Mouse (Mus musculus) stomach, postnatal 0 days (tissue): ENCODE data around the gene D430042O09Rik. TPM values are rescaled to one million over a fixed set of nuclear protein-coding genes. Genes with fewer than 3 reads are reported as not detected.

Experiments used
- ATAC-seq: fragments of 200-750 bp; cut with Nextera tagmentation; 2 replicates; pipeline ENCODE4 v1.8.0; 2017; ENCODE audit not compliant: low FRiP score, low TSS enrichment
- DNase-seq: peaks from one replicate; pipeline ENCODE4 v3.0.0-alpha.2; 2016; ENCODE audit warnings: low spot score
- H3K27ac ChIP-seq: fragments of 300-500 bp; sonication (generic); replicated peaks from 2 replicates; pipeline ENCODE4 v1.5.1; 2014; ENCODE audit warnings: mild to moderate bottlenecking, control low read depth
- H3K27me3 ChIP-seq: fragments of 300-500 bp; sonication (generic); 2 replicates; pipeline ENCODE4 v1.6.1; 2014; ENCODE audit warnings: low read length; ENCODE audit not compliant: control insufficient read depth, insufficient read depth
- H3K36me3 ChIP-seq: fragments of 300-500 bp; sonication (generic); 2 replicates; pipeline ENCODE4 v1.6.1; 2014; ENCODE audit warnings: low read length, mixed read lengths; ENCODE audit not compliant: control insufficient read depth, insufficient read depth
- H3K4me1 ChIP-seq: fragments of 300-500 bp; sonication (generic); replicated peaks from 2 replicates; pipeline ENCODE4 v1.6.1; 2014; ENCODE audit warnings: antibody characterized with exemption; ENCODE audit not compliant: control insufficient read depth, insufficient read depth
- H3K4me2 ChIP-seq: fragments of 300-500 bp; sonication (generic); replicated peaks from 2 replicates; pipeline ENCODE4 v1.6.1; 2014; ENCODE audit warnings: low read depth, mild to moderate bottlenecking, control low read depth, moderate library complexity
- H3K4me3 ChIP-seq: fragments of 300-500 bp; sonication (generic); 2 replicates; pipeline ENCODE4 v1.5.1; 2014; ENCODE audit warnings: low read depth, low read length, control low read depth
- H3K9ac ChIP-seq: fragments of 300-500 bp; sonication (generic); 2 replicates; pipeline ENCODE4 v1.6.1; 2014; ENCODE audit warnings: mild to moderate bottlenecking, low read length, control low read depth, mixed read lengths
- H3K9me3 ChIP-seq: fragments of 300-500 bp; sonication (generic); 2 replicates; pipeline ENCODE4 v1.6.1; 2016; ENCODE audit warnings: low read length; ENCODE audit not compliant: control insufficient read depth
- CTCF ChIP-seq: IDR thresholded peaks from 2 replicates; pipeline ENCODE4 v1.5.1; 2016; ENCODE audit warnings: antibody characterized with exemption, low read depth, mild to moderate bottlenecking, moderate library complexity
- EP300 ChIP-seq: optimal IDR thresholded peaks from 2 replicates; pipeline ENCODE3; 2016; ENCODE audit warnings: antibody characterized with exemption
- WGBS: fragments of 180-500 bp; shearing (Covaris S2); extraction: QIAGEN DNeasy Blood & Tissue Kit; methylation state at CpG from one replicate; pipeline ENCODE4 v1.1.7; 2014; 5-methylcytosine and 5-hydroxymethylcytosine counted together
- polyA plus RNA-seq: library from polyadenylated mRNA; unstranded; fragments of >200 nt; fragmentation: Nextera tagmentation; extraction: Ambion mirVana; gene quantifications from 2 replicates; pipeline ENCODE4 v1.2.1, GENCODE M21; 2015

D430042O09Rik gene
- polyA plus RNA-seq, 1 experiment from 2014 or later = 2.1 TPM

GRCm38 (mm10) chr7:125756806-125757205 is 49.1 kb downstream of the D430042O09Rik start:
- DNase-seq (no peak), ATAC-seq (peak; percentile 66)
- Histone ChIP-seq H3K36me3 (no peaks in the 10 kb centered on the region), H3K9ac (no peak overlapping the region), H3K27me3 (no peaks in the 10 kb centered on the region), H3K27ac (no peak overlapping the region), H3K4me1 (0 out of 2 replicates have a peak, but pooled peaks cover 3% of the 10 kb centered on the region), H3K4me2 (no peak overlapping the region), H3K9me3 (no peaks in the 10 kb centered on the region), H3K4me3 (no peak overlapping the region)
- 28% methylated on average over 6 of the region's 6 CpGs for WGBS
- TF ChIP-seq EP300 = no peak
- no peak for TF ChIP-seq CTCF

GRCm38 (mm10) chr7:125757896-125758623 is 50.4 kb downstream of the D430042O09Rik start:
- H3K9me3 ChIP-seq = no peaks in the 10 kb centered on the region
- no peaks in the 10 kb centered on the region for H3K27me3 ChIP-seq
- no peak for DNase-seq
- 0 out of 2 replicates have a peak, but pooled peaks cover 3% of the 10 kb centered on the region for H3K4me1 ChIP-seq
- no peaks in the 10 kb centered on the region for H3K36me3 ChIP-seq
- no peak overlapping the region for H3K27ac ChIP-seq
- WGBS = 57% methylated on average over 6 of the region's 6 CpGs
- no peak overlapping the region for H3K9ac ChIP-seq
- ATAC-seq = no peak
- no peak overlapping the region for H3K4me3 ChIP-seq
- TF ChIP-seq CTCF = no peak
- no peak overlapping the region for H3K4me2 ChIP-seq

DNA sequence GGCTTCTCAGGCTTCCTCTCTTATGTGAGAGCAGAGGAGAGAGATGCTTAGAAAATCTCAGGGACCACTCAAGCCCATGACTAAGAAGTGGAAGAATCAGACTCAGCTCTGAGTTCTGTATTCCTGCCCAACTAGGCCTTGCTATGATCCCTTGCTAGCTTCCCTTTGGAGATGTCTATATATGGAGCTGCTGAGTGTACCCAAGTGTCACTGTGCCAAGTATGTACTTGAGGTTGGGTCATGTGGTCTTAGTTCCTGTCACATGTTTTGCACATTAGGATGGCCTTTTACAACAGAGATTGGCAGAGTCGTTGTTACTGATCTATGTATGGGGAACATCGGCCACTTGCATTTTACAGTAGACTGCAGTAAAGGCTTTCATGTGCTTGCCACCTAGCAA is 54.6 kb downstream of the D430042O09Rik start:
- no peak for TF ChIP-seq CTCF
- no peak for TF ChIP-seq EP300
- Histone ChIP-seq H3K9ac (no peak overlapping the region), H3K4me3 (no peak overlapping the region), H3K4me1 (no peaks in the 10 kb centered on the region), H3K27me3 (no peaks in the 10 kb centered on the region), H3K9me3 (no peaks in the 10 kb centered on the region), H3K4me2 (no peak overlapping the region), H3K27ac (no peak overlapping the region), H3K36me3 (no peaks in the 10 kb centered on the region; the same call in 1 of the 2 replicates)
- ATAC-seq (no peak), DNase-seq (no peak)
- 90% methylated on average over 2 of the region's 2 CpGs for WGBS

DNA sequence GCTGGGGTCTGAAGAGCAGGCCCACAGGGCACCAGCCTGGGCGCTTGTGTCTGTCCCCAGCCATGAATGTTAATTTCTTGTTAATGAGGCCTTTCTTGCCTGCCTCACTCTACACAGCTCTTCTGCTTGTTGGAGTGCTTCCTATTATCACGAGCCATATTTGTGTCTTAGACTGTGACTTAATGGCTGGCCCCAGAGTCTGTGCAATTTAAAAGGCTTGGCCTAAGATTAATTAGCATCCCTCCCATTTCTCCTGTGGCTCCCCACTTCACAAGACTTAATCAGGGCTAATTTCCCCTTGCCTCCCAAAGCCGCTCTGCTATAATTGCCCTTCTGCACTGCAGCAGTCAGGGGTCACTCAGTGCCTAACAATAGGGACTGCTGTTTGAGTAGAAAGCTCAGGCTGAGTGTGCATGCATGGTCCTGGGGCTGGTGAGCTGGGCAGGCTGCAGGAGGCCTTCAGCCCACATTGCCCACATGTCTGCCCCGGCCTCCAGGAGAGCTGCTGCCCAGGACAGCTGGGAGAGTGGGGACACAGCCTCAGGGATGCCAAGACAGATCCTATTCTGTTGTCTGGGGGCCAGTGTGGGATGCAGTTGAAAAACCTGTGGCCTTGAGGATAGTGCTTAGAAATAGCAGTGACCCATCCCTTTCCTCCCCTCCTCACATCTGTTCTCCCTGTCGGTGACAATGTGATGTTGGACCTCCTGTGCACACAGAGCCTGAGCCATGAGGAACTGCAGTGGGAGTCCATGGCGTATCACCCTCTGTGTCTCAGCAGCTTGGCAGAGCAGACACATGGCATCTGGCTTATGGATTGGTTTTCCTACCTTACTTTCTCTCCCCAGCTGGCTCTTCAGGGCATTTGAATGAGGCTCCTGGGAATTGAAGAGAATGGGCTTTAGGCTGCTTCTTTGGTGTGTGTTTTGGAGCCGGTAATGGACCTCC is 55.5 kb downstream of the D430042O09Rik start:
- Histone ChIP-seq H3K36me3 (no peaks in the 10 kb centered on the region; the same call in 1 of the 2 replicates), H3K4me1 (0 out of 2 replicates have a peak, but pooled peaks cover 2% of the 10 kb centered on the region), H3K9me3 (no peaks in the 10 kb centered on the region), H3K27ac (no peak overlapping the region), H3K4me2 (no peak overlapping the region), H3K4me3 (no peak overlapping the region), H3K9ac (no peak overlapping the region), H3K27me3 (no peaks in the 10 kb centered on the region)
- TF ChIP-seq CTCF (no peak), EP300 (no peak)
- ATAC-seq (no peak), DNase-seq (no peak)
- 89% methylated on average over 7 of the region's 7 CpGs for WGBS

DNA sequence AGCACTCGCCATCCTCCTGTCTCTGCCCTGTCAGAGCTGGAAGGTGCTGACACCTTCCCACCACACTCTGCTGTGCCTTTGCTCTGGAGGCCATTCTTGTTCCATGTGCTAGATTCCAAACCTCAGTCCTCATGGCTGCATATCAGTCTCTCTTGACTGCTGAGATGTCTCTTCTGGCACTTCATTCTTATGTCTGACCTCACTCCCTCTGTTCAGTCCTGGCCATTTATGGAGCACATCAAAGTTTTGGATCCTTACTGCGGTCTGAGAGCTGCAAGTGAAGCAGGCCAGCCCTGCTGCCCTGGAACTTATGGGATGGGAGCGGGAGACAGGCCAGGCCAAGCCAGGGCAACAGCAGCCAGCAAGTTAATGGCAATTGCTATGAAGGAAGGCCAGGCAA is 56.7 kb downstream of the D430042O09Rik start:
- Histone ChIP-seq H3K4me3 (no peak overlapping the region), H3K4me1 (0 out of 2 replicates have a peak, but pooled peaks cover 2% of the 10 kb centered on the region), H3K36me3 (no peaks in the 10 kb centered on the region; the same call in 1 of the 2 replicates), H3K27me3 (no peaks in the 10 kb centered on the region), H3K27ac (no peak overlapping the region), H3K4me2 (no peak overlapping the region), H3K9me3 (no peaks in the 10 kb centered on the region), H3K9ac (no peak overlapping the region)
- DNase-seq = no peak
- TF ChIP-seq CTCF (no peak), EP300 (no peak)
- ATAC-seq = no peak
- 79% methylated on average over 3 of the region's 3 CpGs for WGBS
